Mouse (Mus musculus) MEL-GATA-1-ER (cell line): ENCODE results near the gene Plekhg1.

Source experiments
- DNase-seq: peaks from one replicate; pipeline ENCODE4 v3.0.0-alpha.2; 2012; ENCODE audit warnings: low read depth; ENCODE audit errors: extremely low read depth

Gene Plekhg1

GRCm38 (mm10) chr10:3741791-3742190 is 1.6 kb downstream of the Plekhg1 start:
- no peak for DNase-seq

- no peak for DNase-seq
Observed at GRCm38 (mm10) chr10:3743069-3743468, 2.9 kb downstream of the Plekhg1 start.

GRCm38 (mm10) chr10:3743826-3744225 is 3.7 kb downstream of the Plekhg1 start:
- DNase-seq = no peak

GRCm38 (mm10) chr10:3746794-3747518 is 6.8 kb downstream of the Plekhg1 start:
- DNase-seq = no peak

GRCm38 (mm10) chr10:3749580-3749979 is 9.4 kb downstream of the Plekhg1 start:
- DNase-seq = no peak

GRCm38 (mm10) chr10:3761992-3762391 is 21.8 kb downstream of the Plekhg1 start:
- no peak for DNase-seq

DNA sequence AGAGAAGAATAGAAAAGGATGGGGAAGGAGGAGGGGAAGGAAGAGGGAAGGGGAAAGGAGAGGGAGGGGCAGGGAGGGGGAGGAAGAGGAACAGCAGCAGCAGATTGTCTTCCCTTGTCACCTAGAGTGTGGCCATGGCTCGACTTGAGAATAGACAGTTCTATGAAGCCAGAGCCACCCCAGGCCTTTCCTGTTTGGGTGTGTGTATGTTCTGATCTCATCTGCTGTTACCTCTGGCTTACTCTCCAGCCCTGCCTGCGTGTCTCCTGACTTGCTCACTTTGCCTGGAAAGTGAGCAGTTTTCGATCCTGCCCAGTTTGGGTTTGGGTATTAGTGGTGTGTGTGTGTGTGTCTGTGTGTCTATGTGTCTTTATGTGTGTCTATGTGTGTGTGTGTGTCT is 23.0 kb downstream of the Plekhg1 start:
- no peak for DNase-seq

DNA sequence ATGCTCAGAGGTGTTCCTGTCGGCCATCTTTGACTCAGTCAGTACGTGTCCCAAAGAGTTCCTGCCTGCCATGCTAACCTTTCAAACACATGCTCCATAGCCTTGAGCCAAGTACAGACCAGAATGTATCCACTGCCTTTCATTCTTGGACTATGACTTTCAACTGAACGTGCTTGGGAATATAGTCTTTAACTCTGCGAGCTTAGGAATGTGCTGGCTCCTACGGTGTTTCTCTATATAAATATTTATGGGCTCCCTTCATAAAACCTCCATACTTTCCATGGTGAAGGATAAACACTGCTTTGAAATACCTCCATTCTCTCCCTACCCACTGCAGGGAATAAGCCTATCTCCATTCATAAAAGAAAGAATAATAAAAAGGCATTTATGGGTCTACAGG is 29.0 kb downstream of the Plekhg1 start:
- DNase-seq = no peak

GRCm38 (mm10) chr10:3774330-3774729 is 34.2 kb downstream of the Plekhg1 start:
- no peak for DNase-seq

GRCm38 (mm10) chr10:3776761-3777160 is 36.6 kb downstream of the Plekhg1 start:
- no peak for DNase-seq

DNA sequence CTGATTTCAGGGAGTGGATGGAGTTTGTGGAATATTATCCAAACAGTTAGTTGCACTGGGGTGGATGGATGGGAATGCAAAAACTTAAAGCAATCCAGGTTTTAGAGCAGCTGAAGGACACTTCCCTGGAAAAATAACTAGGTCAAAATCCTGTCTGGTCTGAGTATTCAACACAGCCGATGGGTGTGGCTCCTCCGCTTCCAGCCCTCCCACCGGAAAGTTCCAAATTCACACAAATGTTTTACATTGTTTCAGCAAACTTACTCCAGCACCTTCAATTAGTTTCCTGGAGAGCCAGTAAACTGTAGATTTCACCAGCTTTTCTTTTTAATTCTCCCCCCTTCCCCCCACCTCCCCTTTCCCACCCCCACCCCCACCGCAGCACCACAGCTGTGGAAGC is 45.2 kb downstream of the Plekhg1 start:
- DNase-seq = no peak

GRCm38 (mm10) chr10:3786531-3786930 is 46.4 kb downstream of the Plekhg1 start:
- DNase-seq = no peak

DNA sequence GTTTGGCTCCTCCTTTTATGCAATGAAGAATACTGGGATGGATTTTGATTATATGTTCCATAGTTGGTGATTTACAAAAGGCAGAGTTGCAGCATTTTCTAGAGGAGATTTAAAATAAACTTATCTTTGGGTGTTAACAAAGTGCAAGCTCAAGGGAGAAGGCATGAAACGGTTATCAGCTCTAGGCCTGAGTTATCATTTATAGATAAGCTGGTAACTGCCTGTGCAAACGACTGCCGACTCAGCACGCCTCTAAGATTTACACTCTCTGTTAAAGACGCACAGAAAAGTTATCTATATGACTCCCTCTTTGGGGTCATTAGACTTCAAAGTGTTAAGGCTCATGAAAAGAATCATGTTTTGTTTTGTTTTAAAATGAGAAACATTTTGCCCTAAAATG is 46.8 kb downstream of the Plekhg1 start:
- no peak for DNase-seq

GRCm38 (mm10) chr10:3793825-3794224 is 53.7 kb downstream of the Plekhg1 start:
- DNase-seq = no peak

DNA sequence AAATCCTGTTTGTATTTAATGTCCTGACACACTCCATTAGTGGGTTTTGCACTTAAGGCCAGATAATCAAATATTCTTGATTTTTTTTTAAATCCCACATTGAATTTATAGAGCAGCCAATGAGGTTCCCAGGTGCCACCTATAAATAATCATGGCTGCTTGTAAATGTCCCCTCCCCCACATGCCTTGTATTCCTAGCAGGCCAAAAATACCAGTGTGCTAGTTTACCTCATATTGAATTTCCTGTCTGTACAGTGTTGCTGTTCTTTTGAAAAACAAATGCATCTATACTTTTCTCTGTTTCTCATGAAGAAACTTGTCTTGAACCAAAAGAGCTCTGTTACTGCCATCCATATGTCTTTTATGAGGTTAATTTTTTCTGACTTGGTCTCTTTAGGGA is 59.3 kb downstream of the Plekhg1 start:
- no peak for DNase-seq

DNA sequence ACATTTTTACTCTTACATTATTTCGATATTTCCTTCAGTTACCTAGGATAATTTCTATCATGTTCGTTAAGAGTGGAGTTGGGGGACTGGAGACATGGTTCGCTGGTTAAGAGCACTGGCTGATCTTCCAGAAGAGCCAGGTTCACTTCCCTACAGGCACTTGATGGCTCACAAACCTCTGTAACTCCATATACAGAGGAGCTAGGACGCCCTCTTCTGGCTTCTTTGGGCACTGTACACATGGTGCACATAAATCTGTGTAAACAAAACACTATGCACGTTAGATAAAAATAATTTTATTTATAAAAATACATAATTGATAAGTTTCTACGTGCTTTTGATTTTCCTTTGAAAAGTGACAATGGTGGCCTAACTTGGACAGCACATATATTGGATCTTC is 61.1 kb downstream of the Plekhg1 start:
- no peak for DNase-seq

- no peak for DNase-seq
Observed at GRCm38 (mm10) chr10:3805334-3805733, 65.2 kb downstream of the Plekhg1 start.

- DNase-seq = no peak
Observed at GRCm38 (mm10) chr10:3807980-3808379, 67.8 kb downstream of the Plekhg1 start.

GRCm38 (mm10) chr10:3810476-3811273 is 70.5 kb downstream of the Plekhg1 start:
- DNase-seq = no peak

DNA sequence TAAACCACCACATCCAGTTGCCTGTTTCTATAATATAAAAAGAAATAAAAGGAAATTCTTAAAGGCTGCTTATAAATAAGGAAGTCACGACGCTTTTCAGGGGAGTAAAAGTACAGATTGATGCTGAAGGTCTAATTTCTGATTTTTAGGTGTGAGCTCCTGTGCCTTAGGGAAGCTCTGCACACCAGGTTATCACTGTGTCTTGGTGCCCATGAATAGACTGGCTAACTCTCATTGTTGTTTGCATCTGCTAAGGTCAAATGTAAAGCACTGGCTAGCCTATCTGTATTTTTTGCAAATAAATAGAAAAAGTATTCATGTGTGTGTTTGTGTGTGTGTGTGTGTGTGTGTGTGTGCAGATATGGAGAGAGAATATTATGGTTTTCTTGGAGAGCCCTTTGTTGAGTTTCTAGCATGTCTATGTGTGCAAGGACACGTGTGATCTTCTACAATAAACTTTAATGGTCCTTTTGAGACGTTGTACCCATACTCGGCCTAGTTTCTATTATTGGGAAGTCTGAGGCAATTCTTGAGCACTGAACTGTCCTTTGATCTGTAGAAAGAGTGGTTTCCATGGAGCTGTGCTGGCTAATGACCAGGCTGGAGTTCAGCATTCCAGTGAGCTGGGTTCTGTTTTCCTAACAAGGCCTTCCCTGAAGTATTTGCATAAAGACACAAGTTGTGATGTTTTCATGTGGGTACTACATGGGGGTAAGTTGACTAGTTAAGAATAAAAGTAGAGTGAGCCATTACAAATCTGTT is 79.0 kb downstream of the Plekhg1 start:
- no peak for DNase-seq

DNA sequence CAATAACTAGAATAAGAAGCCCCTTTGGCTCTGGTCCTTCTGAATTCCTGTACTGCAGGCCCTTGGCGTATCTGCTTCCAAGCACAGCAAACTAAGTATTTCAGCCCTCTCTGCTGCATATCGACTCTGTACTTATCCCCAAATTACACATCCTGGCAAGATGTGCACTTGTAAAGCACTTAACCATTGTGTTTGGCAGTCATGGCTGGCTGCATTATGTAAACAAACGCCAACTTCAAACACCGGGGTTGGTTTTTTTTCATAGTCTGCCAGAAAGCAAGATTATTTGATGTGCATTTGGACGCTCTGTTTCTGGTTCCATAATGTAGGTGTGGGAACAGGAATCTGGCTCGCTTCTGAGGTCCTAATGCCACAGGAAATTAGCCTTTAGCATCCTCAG is 83.7 kb downstream of the Plekhg1 start:
- DNase-seq = no peak

GRCm38 (mm10) chr10:3826043-3826442 is 85.9 kb downstream of the Plekhg1 start:
- no peak for DNase-seq
